Mouse (Mus musculus) urinary bladder, postnatal 10 days (tissue): ENCODE measurements around the gene Mmp20.

Source experiments
- DNase-seq: peaks from one replicate; pipeline ENCODE4 v3.0.0; 2022; ENCODE audit warnings: low spot score

Gene Mmp20

DNA sequence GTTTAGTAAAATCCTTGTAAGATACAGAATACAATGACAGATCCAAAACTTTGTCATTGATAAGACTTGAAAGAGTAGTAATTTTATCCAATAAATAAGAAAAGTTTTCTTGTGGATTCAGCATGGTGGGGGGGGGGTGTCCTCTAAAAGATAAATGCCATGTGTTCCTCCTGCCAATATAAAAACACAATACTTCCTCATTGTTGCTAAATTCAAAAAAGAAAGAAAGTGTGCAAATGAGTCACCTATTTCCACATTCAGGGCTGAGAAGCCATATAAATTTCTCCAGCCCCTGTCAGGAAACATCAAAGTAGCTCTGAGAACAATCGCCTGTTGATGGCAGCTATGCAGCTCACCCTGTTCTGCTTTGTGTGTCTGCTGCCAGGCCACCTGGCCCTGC lies 63.8 kb downstream of the Mmp20 start, which contains the start of gene Mmp7:
Mmp7 (plus strand) TSS at position 301 of the 400 bp plus-strand sequence.
- DNase-seq, result no peak

DNA sequence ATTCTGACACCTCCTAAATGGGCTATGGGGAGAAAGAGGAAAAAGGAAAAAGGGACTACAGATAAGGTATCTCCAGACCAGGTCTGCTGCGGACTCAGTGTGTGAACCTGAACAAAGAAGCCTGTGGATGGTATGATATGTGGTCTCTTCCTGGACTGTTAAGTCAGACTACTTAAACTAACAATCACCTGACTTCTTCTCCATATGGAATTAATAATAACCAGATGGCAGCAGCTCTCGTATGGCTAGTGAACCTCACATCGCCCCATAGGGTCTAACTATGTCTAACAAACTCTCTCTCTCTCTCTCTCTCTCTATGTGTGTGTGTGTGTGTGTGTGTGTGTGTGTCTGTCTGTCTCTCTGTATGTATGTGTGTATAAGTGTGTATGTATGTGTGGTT lies 65.9 kb downstream of the Mmp20 start:
- no peak for DNase-seq

DNA sequence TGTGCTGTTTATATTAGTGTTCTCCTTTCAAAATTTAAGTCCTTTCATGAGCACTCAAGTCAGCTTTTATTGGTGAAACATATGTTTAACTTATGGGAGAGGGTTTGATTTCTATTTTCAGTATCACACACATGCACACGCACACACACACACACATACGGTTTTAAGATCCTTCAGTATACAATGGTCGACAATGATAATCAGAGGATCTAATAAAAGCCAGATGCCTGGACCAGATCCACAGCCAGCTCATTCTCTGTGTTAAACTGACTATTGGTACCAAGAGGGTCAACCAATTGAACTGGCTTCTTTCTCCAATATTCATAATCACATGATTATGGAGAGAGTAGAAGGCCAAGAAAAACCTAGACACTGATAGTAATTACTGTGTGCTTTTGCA lies 67.6 kb downstream of the Mmp20 start:
- no peak for DNase-seq

DNA sequence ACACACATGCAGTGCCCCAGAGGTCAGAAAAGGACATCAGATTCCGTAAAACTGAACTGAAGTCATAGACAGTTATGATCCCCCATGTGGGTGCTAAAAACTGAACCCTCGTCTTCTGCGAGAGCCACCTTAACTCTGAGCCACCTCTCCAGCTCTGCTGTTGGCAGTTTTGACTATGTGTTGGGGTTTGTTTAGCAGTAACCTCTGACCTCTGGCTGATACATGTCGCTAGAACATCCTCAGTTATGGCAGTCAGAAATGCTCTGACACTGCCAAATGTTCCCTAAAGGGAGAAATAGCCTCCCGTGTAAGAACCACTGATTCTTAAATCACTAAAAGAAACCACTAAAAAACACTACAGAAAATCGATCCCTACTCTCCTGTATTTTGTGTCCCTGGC lies 80.7 kb downstream of the Mmp20 start:
- no peak for DNase-seq

DNA sequence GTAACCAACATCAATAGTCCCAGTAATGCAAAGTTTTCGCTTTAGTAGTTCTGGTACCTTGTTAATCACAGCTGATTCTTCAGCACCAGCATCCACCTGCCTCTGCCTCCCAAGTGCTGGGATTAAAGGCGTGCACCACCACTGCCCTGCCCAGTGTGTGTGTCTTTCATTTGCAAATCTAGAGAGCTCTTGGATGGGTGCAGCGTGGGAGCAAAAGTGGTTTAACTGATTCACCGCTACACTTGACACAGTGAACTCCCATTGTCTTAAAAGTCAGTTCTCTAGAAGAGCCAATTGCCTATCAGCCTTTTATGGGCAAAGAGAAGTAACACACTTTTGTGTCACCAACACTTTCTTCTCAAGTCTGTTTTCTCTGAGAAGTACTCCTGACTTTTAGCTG lies 83.2 kb downstream of the Mmp20 start:
- DNase-seq, result no peak

DNA sequence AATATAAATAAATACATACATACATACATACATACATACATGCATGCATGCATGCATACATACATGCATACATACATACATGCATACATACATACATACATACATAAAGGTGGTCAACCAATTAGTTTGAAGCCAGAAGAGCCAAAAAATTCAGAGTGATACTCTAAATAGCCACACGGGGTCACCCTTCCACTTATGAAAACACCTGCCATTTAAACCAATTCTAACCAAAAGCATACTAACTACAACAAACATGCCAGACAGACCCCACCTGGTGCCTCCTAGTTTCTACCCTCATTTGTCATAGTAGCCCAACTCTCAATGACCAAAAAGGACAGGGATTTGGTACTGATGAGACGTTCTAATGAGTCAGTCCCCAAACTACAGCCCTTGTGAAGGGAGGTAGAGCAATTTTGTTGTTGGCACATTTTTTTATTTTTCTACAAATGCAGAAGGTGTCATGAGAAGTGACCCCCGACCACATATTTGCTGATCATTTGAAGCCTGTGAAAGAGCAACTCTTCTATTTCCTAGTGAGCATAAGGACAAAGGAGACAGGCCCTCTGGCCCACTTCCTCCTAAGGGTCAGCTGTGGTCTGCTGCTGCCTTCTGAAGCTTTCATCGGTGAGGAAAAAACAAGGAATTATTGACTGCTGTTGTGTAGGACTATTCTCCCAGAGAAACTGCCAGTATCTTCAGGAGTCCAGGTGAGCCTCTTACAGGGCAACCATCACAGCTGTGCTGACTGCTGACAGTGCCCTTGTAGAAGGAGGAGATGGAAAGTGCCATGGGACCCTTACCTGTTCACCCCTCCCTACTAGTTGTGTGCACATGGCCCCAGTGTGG lies 86.3 kb downstream of the Mmp20 start:
- no peak for DNase-seq

DNA sequence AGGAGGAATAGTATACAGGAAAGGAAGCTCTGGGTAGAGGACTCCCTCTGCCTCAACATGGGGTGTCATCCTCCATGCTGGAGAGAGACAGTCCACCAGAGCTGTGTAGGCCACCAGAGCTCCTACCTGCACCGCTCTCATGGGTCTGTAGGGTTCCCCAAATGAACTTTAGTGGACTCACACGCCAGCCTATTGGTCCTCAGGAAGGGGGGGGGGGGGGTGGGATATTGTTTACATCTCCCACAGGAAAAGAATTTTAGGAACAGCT lies 86.8 kb downstream of the Mmp20 start:
- DNase-seq, result no peak

DNA sequence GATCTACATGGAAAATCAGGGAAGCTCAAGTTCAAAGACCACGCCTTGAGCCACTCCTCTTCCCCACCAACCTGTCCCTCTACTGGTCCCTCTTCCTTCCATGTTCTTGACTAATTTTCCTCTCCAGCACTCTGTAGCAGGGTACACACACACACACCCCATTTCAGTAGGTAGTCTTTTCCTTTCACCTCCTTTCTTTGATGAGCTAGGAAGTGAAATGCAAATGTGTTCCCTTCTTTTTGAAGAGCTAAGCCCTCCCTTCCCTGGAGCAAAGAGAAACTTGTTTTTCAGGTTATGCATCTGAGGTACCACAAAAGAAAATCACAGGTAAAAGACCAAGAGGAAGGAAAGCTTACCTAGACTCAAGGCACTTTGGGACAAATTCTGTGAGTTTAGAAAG lies 93.5 kb downstream of the Mmp20 start:
- DNase-seq, result no peak
